Mouse (Mus musculus) heart, embryonic 16.5 days (tissue): ENCODE data around the gene Klhdc9. TPM values are rescaled to one million over a fixed set of nuclear protein-coding genes. Genes with fewer than 3 reads are reported as not detected.

Source experiments
- ATAC-seq: fragments of 200-750 bp; cut with Nextera tagmentation; replicated peaks from 2 replicates; pipeline ENCODE4 v1.8.0; 2017; ENCODE audit warnings: moderate number of reproducible peaks; ENCODE audit not compliant: insufficient read depth, low FRiP score; ENCODE audit errors: extremely low read depth
- H3K27ac ChIP-seq: fragments of 300-500 bp; sonication (generic); 2 replicates; pipeline ENCODE4 v1.5.1; 2014; ENCODE audit warnings: mild to moderate bottlenecking, low read length, control low read depth, moderate library complexity
- H3K27me3 ChIP-seq: fragments of 300-500 bp; sonication (generic); 2 replicates; pipeline ENCODE4 v1.6.1; 2014; ENCODE audit warnings: low read length, mixed read lengths; ENCODE audit not compliant: control insufficient read depth, insufficient read depth
- H3K36me3 ChIP-seq: fragments of 300-500 bp; sonication (generic); 2 replicates; pipeline ENCODE4 v1.6.1; 2014; ENCODE audit not compliant: control insufficient read depth, insufficient read depth
- H3K4me1 ChIP-seq: fragments of 300-500 bp; sonication (generic); 2 replicates; pipeline ENCODE4 v1.6.1; 2014; ENCODE audit warnings: low read length, mixed read lengths; ENCODE audit not compliant: control insufficient read depth, insufficient read depth
- H3K4me2 ChIP-seq: fragments of 300-500 bp; sonication (generic); 2 replicates; pipeline ENCODE4 v1.6.1; 2014; ENCODE audit warnings: low read depth, mild to moderate bottlenecking, control low read depth, low read length
- H3K4me3 ChIP-seq: fragments of 300-500 bp; sonication (generic); 2 replicates; pipeline ENCODE4 v1.5.1; 2014; ENCODE audit warnings: mild to moderate bottlenecking, control low read depth, low read length
- H3K9ac ChIP-seq: fragments of 300-500 bp; sonication (generic); 2 replicates; pipeline ENCODE4 v1.6.1; 2014; ENCODE audit warnings: low read length, control low read depth
- H3K9me3 ChIP-seq: fragments of 300-500 bp; sonication (generic); replicated peaks from 2 replicates; pipeline ENCODE4 v1.6.1; 2016; ENCODE audit warnings: low read length; ENCODE audit not compliant: control insufficient read depth
- WGBS: fragments of 180-500 bp; shearing (Covaris S2); extraction: QIAGEN DNeasy Blood & Tissue Kit; methylation state at CpG from one replicate; pipeline ENCODE4 v1.1.7; 2014; 5-methylcytosine and 5-hydroxymethylcytosine counted together
- polyA plus RNA-seq: library from polyadenylated mRNA; unstranded; fragments of >200 nt; fragmentation: Nextera tagmentation; extraction: Ambion mirVana; gene quantifications from 2 replicates; pipeline ENCODE4 v1.2.1, GENCODE M21; 2015

Gene Klhdc9
- polyA plus RNA-seq, 1 experiment from 2014 or later: 0.71 TPM

DNA sequence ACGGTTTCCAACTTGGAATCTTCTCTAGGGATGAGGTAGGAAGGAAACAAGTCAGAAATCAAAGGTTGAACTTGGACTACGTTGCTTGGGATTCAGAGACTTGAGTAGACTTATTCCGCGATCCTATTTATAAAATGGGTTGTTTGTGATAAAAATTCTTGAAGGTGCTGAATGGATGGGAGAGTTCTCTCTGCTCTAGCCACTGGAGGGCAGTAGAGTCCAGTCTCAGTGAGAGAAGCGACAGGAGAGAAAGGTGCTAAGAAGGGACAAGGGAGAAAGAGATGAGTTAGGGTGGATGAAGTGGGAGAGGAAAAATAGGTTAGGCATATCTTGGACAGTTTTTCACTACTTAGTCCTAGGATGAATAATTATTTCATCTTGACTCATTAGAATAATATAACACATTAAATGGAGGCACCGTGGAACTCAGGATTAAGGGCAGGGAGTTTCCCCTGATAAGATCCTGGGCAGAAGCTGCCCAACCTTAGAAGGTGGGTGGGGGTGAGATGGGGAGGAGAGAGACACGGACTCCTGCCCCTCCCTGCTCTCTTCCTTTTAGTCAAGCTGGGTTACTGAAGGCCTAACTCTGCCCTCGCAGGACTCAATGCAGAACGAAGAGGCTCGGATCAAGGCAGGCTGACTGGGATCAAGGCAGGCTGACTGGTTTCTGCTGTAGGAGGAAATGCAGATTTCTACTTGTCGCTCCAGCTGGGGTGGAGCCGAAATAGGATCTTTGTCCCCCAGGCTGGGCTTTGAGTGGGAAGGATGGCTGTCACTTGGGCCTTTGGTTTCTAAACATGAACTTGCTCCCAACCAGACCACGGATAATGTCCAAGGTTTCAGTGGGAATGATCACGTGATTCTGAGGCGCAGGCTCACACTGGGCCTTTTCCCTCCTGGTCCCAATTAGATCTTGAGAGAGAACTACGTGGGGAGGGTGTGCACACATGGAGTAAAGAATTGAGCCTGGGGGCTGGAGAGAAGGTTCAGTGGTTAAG, 807 bp upstream of the Klhdc9 start:
- Histone ChIP-seq H3K27ac (no peak overlapping the region), H3K36me3 (peaks cover 15% of the 10 kb centered on the region), H3K4me2 (peak overlapping the region; percentile 68), H3K4me1 (peaks cover 2% of the 10 kb centered on the region; the same call in 1 of the 2 replicates), H3K9ac (peak overlapping the region; percentile 61), H3K27me3 (no peaks in the 10 kb centered on the region), H3K4me3 (peak overlapping the region; percentile 58), H3K9me3 (no peaks in the 10 kb centered on the region)
- peak; percentile 67 for ATAC-seq
- 34% methylated on average over 16 of the region's 16 CpGs for WGBS

DNA sequence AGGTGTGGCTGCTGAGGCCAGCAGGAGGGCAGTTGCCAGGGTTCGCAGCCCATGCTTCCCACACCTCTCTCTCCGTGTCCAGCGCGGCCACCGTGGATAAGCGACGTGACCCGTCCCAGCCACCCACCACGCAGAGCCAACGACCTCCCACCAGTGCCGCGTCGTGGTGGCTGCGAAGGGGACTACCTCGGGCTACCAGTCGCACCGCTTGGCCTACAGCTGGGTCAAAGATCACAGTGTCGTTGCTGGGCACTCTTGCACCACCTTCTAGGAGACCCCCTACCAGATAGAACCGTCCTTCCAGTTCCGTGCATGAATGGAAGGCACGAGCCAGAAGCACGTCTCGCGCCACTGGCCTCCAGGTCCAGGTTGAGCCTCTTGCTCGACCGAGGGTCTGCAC, 345 bp downstream of the Klhdc9 start:
- peak; percentile 35 for ATAC-seq
- peak overlapping the region; percentile 61 for H3K9ac ChIP-seq
- no peak overlapping the region for H3K27ac ChIP-seq
- H3K36me3 ChIP-seq: peaks cover 16% of the 10 kb centered on the region
- peak overlapping the region; percentile 58 for H3K4me3 ChIP-seq
- peak overlapping the region; percentile 68 for H3K4me2 ChIP-seq
- WGBS: 13% methylated on average over 26 of the region's 26 CpGs
- peaks cover 2% of the 10 kb centered on the region; the same call in 1 of the 2 replicates for H3K4me1 ChIP-seq
- no peaks in the 10 kb centered on the region for H3K9me3 ChIP-seq
- no peaks in the 10 kb centered on the region for H3K27me3 ChIP-seq

DNA sequence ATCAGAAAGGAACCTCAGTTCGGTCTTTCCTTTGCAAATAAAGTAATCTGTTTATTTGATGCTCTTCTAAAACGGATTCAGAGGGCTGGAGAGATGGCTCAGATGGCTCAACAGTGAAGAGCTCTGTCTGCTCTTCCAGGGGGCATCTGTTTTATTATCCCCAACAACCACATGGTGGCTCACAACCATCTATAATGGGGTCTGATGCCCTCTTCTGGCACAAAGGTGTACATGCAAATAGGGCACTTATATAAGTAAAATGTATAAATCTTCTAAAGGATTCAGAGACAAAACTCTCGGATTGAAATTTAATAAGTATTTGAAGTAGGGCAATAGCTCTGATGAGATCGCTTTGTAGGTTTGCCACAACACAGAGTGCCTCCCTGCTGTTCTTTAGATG, 2.2 kb downstream of the Klhdc9 start:
- no peak overlapping the region for H3K4me3 ChIP-seq
- H3K9me3 ChIP-seq: no peaks in the 10 kb centered on the region
- no peaks in the 10 kb centered on the region for H3K27me3 ChIP-seq
- H3K9ac ChIP-seq: no peak overlapping the region
- peaks cover 16% of the 10 kb centered on the region for H3K36me3 ChIP-seq
- 70% methylated on average over 4 of the region's 4 CpGs for whole genome bisulfite sequencing
- H3K4me1 ChIP-seq: peaks cover 2% of the 10 kb centered on the region; the same call in 1 of the 2 replicates
- ATAC-seq: no peak
- H3K4me2 ChIP-seq: no peak overlapping the region
- H3K27ac ChIP-seq: no peak overlapping the region

DNA sequence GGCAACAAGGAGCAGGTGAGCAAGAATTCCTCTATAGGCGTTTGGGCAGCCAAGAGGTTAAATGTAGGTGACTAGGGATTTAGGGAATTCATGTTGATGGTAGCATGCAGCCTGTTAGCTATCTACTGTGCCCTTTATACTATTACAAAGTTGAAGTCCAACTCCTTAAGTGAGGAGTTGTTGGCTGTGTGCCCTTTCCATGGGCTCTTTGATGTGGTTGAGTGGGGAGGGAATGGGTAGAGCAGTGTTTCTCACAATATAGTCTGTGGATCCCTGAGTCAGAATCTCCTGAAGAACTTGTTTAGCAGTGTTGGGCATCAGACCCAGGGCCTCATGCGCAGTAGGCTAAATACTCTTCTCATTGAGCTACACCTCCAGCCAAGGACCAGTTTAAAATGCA, 3.8 kb downstream of the Klhdc9 start:
- no peak overlapping the region for H3K4me2 ChIP-seq
- no peaks in the 10 kb centered on the region for H3K9me3 ChIP-seq
- peaks cover 16% of the 10 kb centered on the region for H3K36me3 ChIP-seq
- 94% methylated on average over 2 of the region's 2 CpGs for WGBS
- H3K27ac ChIP-seq: no peak overlapping the region
- no peak for ATAC-seq
- no peak overlapping the region for H3K9ac ChIP-seq
- peaks cover 2% of the 10 kb centered on the region; the same call in 1 of the 2 replicates for H3K4me1 ChIP-seq
- no peak overlapping the region for H3K4me3 ChIP-seq
- H3K27me3 ChIP-seq: no peaks in the 10 kb centered on the region

DNA sequence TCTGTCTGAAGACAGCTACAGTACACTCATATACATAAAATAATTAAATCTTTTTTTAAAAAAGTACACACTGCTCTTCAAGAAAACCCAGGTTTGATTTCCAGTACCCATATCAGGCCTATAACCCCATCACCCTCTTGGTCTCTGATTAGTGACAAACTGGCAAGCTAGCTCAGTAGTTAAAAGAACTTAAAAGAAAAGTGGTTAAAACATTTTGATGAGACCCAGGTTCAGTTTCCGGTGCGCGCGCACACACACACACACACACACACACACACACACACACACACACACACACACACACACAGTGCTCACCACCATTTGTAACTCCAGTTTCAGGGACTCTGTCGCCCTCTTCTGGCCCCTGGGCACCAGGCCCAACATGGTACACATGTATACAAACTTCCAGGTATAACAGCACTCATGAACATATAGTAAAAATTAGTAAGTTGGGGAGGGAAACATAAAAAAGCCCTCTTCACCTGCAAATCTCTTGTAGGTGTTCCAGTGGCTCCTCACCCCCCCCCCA, 4.7 kb downstream of the Klhdc9 start:
- 79% methylated on average over 5 of the region's 5 CpGs for WGBS
- Histone ChIP-seq H3K4me3 (no peak overlapping the region), H3K36me3 (peaks cover 16% of the 10 kb centered on the region), H3K9me3 (no peaks in the 10 kb centered on the region), H3K4me1 (no peaks in the 10 kb centered on the region; the same call in 1 of the 2 replicates), H3K27me3 (no peaks in the 10 kb centered on the region), H3K9ac (no peak overlapping the region), H3K27ac (no peak overlapping the region), H3K4me2 (no peak overlapping the region)
- no peak for ATAC-seq

DNA sequence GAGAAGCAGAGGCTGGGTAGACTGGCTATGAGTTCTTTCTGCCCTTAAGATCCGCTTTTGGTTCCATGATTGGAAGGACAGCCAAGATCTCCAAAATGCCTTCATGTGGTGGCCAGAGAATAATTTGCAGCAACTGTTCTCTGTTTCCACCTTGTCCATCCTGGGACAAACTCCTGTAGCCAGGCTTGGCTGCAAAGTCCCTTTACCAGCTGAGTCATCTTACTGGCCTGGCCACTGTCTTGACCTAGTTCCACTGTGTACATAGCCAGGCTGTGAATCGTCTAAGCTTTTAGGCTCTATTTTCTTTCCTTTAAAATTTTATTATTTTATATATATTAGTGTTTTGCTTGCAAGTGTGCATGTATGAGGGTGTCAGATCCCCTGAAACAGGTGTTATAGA, 11.4 kb downstream of the Klhdc9 start:
- H3K4me1 ChIP-seq: peaks cover 12% of the 10 kb centered on the region
- no peak overlapping the region for H3K4me2 ChIP-seq
- H3K27ac ChIP-seq: no peak overlapping the region
- ATAC-seq: no peak
- H3K36me3 ChIP-seq: no peaks in the 10 kb centered on the region
- WGBS: 90% methylated on average over 2 of the region's 2 CpGs
- H3K4me3 ChIP-seq: no peak overlapping the region
- H3K9me3 ChIP-seq: 0 out of 2 replicates have a peak, but pooled peaks cover 4% of the 10 kb centered on the region
- no peaks in the 10 kb centered on the region for H3K27me3 ChIP-seq
- no peak overlapping the region for H3K9ac ChIP-seq

DNA sequence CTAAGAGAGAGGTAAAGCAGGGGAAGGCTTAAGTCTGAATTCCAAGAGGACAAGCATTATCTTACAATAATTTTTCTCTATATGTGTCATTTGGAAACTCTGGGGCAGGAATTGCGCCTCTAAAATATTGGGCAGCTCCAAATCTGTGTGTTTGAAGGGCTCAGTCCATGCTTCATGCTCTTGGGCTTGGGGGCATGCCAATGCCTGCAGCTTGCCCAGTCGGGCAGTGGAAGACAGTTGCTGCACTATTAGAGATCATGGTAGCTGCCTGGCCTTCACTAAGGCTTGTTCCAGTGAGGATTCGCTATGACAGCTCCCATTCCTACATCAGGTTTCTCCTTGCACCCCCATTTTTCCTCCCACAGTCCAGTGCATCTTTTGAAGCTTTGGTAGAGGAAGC, 11.9 kb downstream of the Klhdc9 start:
- no peak overlapping the region for H3K9ac ChIP-seq
- H3K4me2 ChIP-seq: no peak overlapping the region
- 0 out of 2 replicates have a peak, but pooled peaks cover 4% of the 10 kb centered on the region for H3K9me3 ChIP-seq
- H3K4me1 ChIP-seq: peaks cover 12% of the 10 kb centered on the region
- no peak overlapping the region for H3K4me3 ChIP-seq
- H3K27ac ChIP-seq: no peak overlapping the region
- no peak for ATAC-seq
- 89% methylated on average over 3 of the region's 3 CpGs for WGBS
- H3K27me3 ChIP-seq: no peaks in the 10 kb centered on the region
- no peaks in the 10 kb centered on the region for H3K36me3 ChIP-seq

DNA sequence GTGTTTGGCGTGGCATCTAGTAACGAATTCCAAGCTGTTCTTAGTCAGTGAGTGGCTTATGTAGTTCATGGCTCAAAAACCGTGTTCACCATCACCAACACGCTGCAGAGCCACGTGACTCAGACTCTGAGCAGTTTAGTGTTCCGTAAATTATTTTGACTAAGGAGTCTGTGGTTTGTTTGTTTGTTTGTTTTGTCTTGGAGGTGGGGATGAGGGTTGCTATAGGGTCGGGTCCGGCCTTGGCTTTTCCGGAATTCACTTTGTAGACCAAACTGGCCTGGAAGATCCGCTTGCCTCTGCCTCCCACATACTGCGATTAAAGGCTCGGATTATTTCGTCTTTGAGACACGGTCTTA, 14.5 kb downstream of the Klhdc9 start:
- peaks cover 12% of the 10 kb centered on the region for H3K4me1 ChIP-seq
- peak overlapping the region; percentile 65 for H3K4me2 ChIP-seq
- peak overlapping the region; percentile 80 for H3K9ac ChIP-seq
- H3K9me3 ChIP-seq: 0 out of 2 replicates have a peak, but pooled peaks cover 4% of the 10 kb centered on the region
- 0 out of 2 replicates have a peak, but pooled peaks have one; percentile 9 for ATAC-seq
- H3K27ac ChIP-seq: no peak overlapping the region; the same call in 1 of the 2 replicates
- H3K4me3 ChIP-seq: peak overlapping the region; percentile 77
- H3K36me3 ChIP-seq: peaks cover 14% of the 10 kb centered on the region
- H3K27me3 ChIP-seq: no peaks in the 10 kb centered on the region
- under 1% methylated on average over 14 of the region's 14 CpGs for WGBS
